Mouse (Mus musculus) forebrain, embryonic 12.5 days (tissue): ENCODE results near the gene Ttpal. TPM values are rescaled to one million over a fixed set of nuclear protein-coding genes. Genes with fewer than 3 reads are reported as not detected.
"Not testable (repeated sequence)": the region's sequence is repeated elsewhere in the genome, so short reads cannot be mapped to it uniquely, and the experiment has no call there.

Experiments
- ATAC-seq: fragments of 200-750 bp; cut with Nextera tagmentation; 2 replicates; pipeline ENCODE4 v1.8.0; 2017; ENCODE audit warnings: moderate TSS enrichment; ENCODE audit not compliant: low FRiP score
- H3K27ac ChIP-seq: fragments of 300-500 bp; sonication (generic); 2 replicates; pipeline ENCODE4 v1.5.1; 2016; ENCODE audit warnings: mild to moderate bottlenecking
- H3K27me3 ChIP-seq: fragments of 300-500 bp; sonication (generic); 2 replicates; pipeline ENCODE4 v1.6.1; 2016; ENCODE audit warnings: mild to moderate bottlenecking
- H3K36me3 ChIP-seq: fragments of 300-500 bp; sonication (generic); replicated peaks from 2 replicates; pipeline ENCODE4 v1.6.1; 2016; ENCODE audit warnings: mild to moderate bottlenecking
- H3K4me1 ChIP-seq: fragments of 300-500 bp; sonication (generic); 2 replicates; pipeline ENCODE4 v1.6.1; 2016
- H3K4me2 ChIP-seq: fragments of 300-500 bp; sonication (generic); 2 replicates; pipeline ENCODE4 v1.6.1; 2016; ENCODE audit warnings: mild to moderate bottlenecking, moderate library complexity
- H3K4me3 ChIP-seq: fragments of 300-500 bp; sonication (generic); replicated peaks from 2 replicates; pipeline ENCODE4 v1.5.1; 2016; ENCODE audit warnings: mild to moderate bottlenecking
- H3K9ac ChIP-seq: fragments of 300-500 bp; sonication (generic); 2 replicates; pipeline ENCODE4 v1.6.1; 2016; ENCODE audit warnings: mild to moderate bottlenecking
- H3K9me3 ChIP-seq: fragments of 300-500 bp; sonication (generic); 2 replicates; pipeline ENCODE4 v1.6.1; 2016
- WGBS: fragments of 180-500 bp; shearing (Covaris S2); methylation state at CpG from one replicate; pipeline ENCODE4 v1.1.7; 2016; 5-methylcytosine and 5-hydroxymethylcytosine counted together
- polyA plus RNA-seq: library from polyadenylated mRNA; unstranded; fragments of >200 nt; fragmentation: Nextera tagmentation; extraction: Ambion mirVana; gene quantifications from 2 replicates; pipeline ENCODE4 v1.2.1, GENCODE M21; 2016

Gene Ttpal
- polyA plus RNA-seq, 1 experiment from 2014 or later: 49.4 TPM

- WGBS: 89% methylated on average over 3 of the region's 3 CpGs
- H3K4me3 ChIP-seq: no peak overlapping the region
- no peak overlapping the region for H3K9ac ChIP-seq
- no peak overlapping the region for H3K4me2 ChIP-seq
- no peak overlapping the region for H3K27ac ChIP-seq
- no peaks in the 10 kb centered on the region for H3K27me3 ChIP-seq
- no peaks in the 10 kb centered on the region for H3K36me3 ChIP-seq
- H3K4me1 ChIP-seq: peaks cover 23% of the 10 kb centered on the region
- H3K9me3 ChIP-seq: no peaks in the 10 kb centered on the region
- no peak for ATAC-seq
These were observed 39.6 kb downstream of the Ttpal start for GRCm38 (mm10) chr2:163641681-163642080.

- no peaks in the 10 kb centered on the region for H3K27me3 ChIP-seq
- no peak overlapping the region for H3K27ac ChIP-seq
- H3K36me3 ChIP-seq: no peaks in the 10 kb centered on the region
- H3K4me2 ChIP-seq: peak overlapping the region; percentile 61
- H3K9me3 ChIP-seq: no peaks in the 10 kb centered on the region
- WGBS: 95% methylated on average over 30 of the region's 30 CpGs
- ATAC-seq: no peak
- peaks cover 23% of the 10 kb centered on the region for H3K4me1 ChIP-seq
- H3K9ac ChIP-seq: peak overlapping the region; percentile 85; the same call in 1 of the 2 replicates
- H3K4me3 ChIP-seq: peak overlapping the region; percentile 73
These were observed 40.8 kb downstream of the Ttpal start for GRCm38 (mm10) chr2:163642685-163643575.

- Histone ChIP-seq H3K9me3 (no peaks in the 10 kb centered on the region), H3K27ac (no peak overlapping the region), H3K4me1 (peaks cover 23% of the 10 kb centered on the region), H3K9ac (peak overlapping the region; percentile 85), H3K4me2 (peak overlapping the region; percentile 61), H3K36me3 (no peaks in the 10 kb centered on the region), H3K27me3 (no peaks in the 10 kb centered on the region), H3K4me3 (peak overlapping the region; percentile 73)
- WGBS: 81% methylated on average over 2 of the region's 2 CpGs
- ATAC-seq: no peak
These were observed 41.5 kb downstream of the Ttpal start for GRCm38 (mm10) chr2:163643576-163643971.

- peak overlapping the region; percentile 98 for H3K27ac ChIP-seq
- H3K9me3 ChIP-seq: no peaks in the 10 kb centered on the region
- ATAC-seq: no peak
- H3K4me3 ChIP-seq: peak overlapping the region; percentile 73
- H3K36me3 ChIP-seq: no peaks in the 10 kb centered on the region
- 10% methylated on average over 4 of the region's 4 CpGs for WGBS
- H3K27me3 ChIP-seq: no peaks in the 10 kb centered on the region
- H3K9ac ChIP-seq: peak overlapping the region; percentile 85
- peaks cover 23% of the 10 kb centered on the region for H3K4me1 ChIP-seq
- H3K4me2 ChIP-seq: peak overlapping the region; percentile 61
These were observed 41.9 kb downstream of the Ttpal start for GRCm38 (mm10) chr2:163644047-163644446.

GRCm38 (mm10) chr2:163644575-163645385 is 42.7 kb downstream of the Ttpal start, which contains the start of gene Serinc3:
Gene Serinc3, minus strand, starts transcription at chr2:163645131.
- Histone ChIP-seq H3K27ac (peak within 1 kb of the TSS; percentile 98), H3K36me3 (no peaks in the 10 kb centered on the region), H3K4me1 (peaks cover 22% of the 10 kb centered on the region), H3K9ac (peak within 1 kb of the TSS; percentile 85), H3K9me3 (no peaks in the 10 kb centered on the region), H3K27me3 (no peaks in the 10 kb centered on the region), H3K4me3 (peak within 1 kb of the TSS; percentile 73), H3K4me2 (peak within 1 kb of the TSS; percentile 61)
- peak; percentile 98 for ATAC-seq
- WGBS: under 1% methylated on average over 72 of the region's 74 CpGs

- Histone ChIP-seq H3K4me2 (peak overlapping the region; percentile 61), H3K27me3 (no peaks in the 10 kb centered on the region), H3K9ac (no peak overlapping the region), H3K27ac (no peak overlapping the region), H3K4me3 (no peak overlapping the region), H3K36me3 (no peaks in the 10 kb centered on the region), H3K9me3 (no peaks in the 10 kb centered on the region; the same call in 1 of the 2 replicates), H3K4me1 (peaks cover 17% of the 10 kb centered on the region)
- 78% methylated on average over 11 of the region's 11 CpGs for WGBS
- no peak for ATAC-seq
These were observed 43.8 kb downstream of the Ttpal start for GRCm38 (mm10) chr2:163645700-163646460.

- no peaks in the 10 kb centered on the region for H3K27me3 ChIP-seq
- 92% methylated on average over 5 of the region's 5 CpGs for WGBS
- no peaks in the 10 kb centered on the region for H3K36me3 ChIP-seq
- no peak overlapping the region for H3K4me3 ChIP-seq
- H3K4me2 ChIP-seq: no peak overlapping the region
- no peak for ATAC-seq
- H3K9me3 ChIP-seq: no peaks in the 10 kb centered on the region; the same call in 1 of the 2 replicates
- no peak overlapping the region for H3K9ac ChIP-seq
- H3K27ac ChIP-seq: no peak overlapping the region
- peaks cover 17% of the 10 kb centered on the region for H3K4me1 ChIP-seq
These were observed 44.5 kb downstream of the Ttpal start for GRCm38 (mm10) chr2:163646461-163647080.

- not testable (repeated sequence) for H3K9ac ChIP-seq, H3K36me3 ChIP-seq, H3K4me3 ChIP-seq, H3K27ac ChIP-seq, H3K9me3 ChIP-seq, H3K4me2 ChIP-seq, H3K27me3 ChIP-seq, ATAC-seq
- H3K4me1 ChIP-seq: peaks cover 12% of the 10 kb centered on the region
- 97% methylated on average over 8 of the region's 12 CpGs for WGBS
These were observed 53.6 kb downstream of the Ttpal start for GRCm38 (mm10) chr2:163655699-163656098.

GRCm38 (mm10) chr2:163657486-163657885 is 55.4 kb downstream of the Ttpal start:
- WGBS: 75% methylated on average over 2 of the region's 2 CpGs
- H3K36me3 ChIP-seq: no peaks in the 10 kb centered on the region
- H3K9ac ChIP-seq: no peak overlapping the region
- H3K27me3 ChIP-seq: no peaks in the 10 kb centered on the region
- H3K27ac ChIP-seq: no peak overlapping the region
- H3K4me3 ChIP-seq: no peak overlapping the region
- peaks cover 23% of the 10 kb centered on the region for H3K4me1 ChIP-seq
- ATAC-seq: no peak
- H3K9me3 ChIP-seq: no peaks in the 10 kb centered on the region
- no peak overlapping the region for H3K4me2 ChIP-seq

- H3K27ac ChIP-seq: peak within 1 kb of the TSS; percentile 77
- peak within 1 kb of the TSS; percentile 69 for H3K4me3 ChIP-seq
- WGBS: under 1% methylated on average over 71 of the region's 71 CpGs
- H3K9ac ChIP-seq: peak within 1 kb of the TSS; percentile 77
- ATAC-seq: peak; percentile 95
- H3K4me1 ChIP-seq: peaks cover 23% of the 10 kb centered on the region
- no peaks in the 10 kb centered on the region for H3K9me3 ChIP-seq
- H3K27me3 ChIP-seq: no peaks in the 10 kb centered on the region
- no peaks in the 10 kb centered on the region for H3K36me3 ChIP-seq
- H3K4me2 ChIP-seq: peak within 1 kb of the TSS; percentile 55
These were observed 56.1 kb downstream of the Ttpal start, which contains the start of gene Pkig for GRCm38 (mm10) chr2:163657975-163658886. Gene Pkig, plus strand, starts transcription at chr2:163658386.
